Mouse (Mus musculus) forebrain, embryonic 16.5 days (tissue): Measurements from ENCODE around the gene Haus7. TPM values are rescaled to one million over a fixed set of nuclear protein-coding genes. Genes with fewer than 3 reads are reported as not detected.

Experiments used
- ATAC-seq: fragments of 200-750 bp; cut with Nextera tagmentation; 2 replicates; pipeline ENCODE4 v1.8.0; 2017; ENCODE audit warnings: mild to moderate bottlenecking, moderate library complexity
- H3K27ac ChIP-seq: fragments of 300-500 bp; sonication (generic); 2 replicates; pipeline ENCODE4 v1.5.1; 2014; ENCODE audit warnings: low read length, control low read depth
- H3K27me3 ChIP-seq: fragments of 300-500 bp; sonication (generic); replicated peaks from 2 replicates; pipeline ENCODE4 v1.6.1; 2014; ENCODE audit warnings: low read length; ENCODE audit not compliant: control insufficient read depth, insufficient read depth
- H3K36me3 ChIP-seq: fragments of 300-500 bp; sonication (generic); 2 replicates; pipeline ENCODE4 v1.6.1; 2014; ENCODE audit not compliant: control insufficient read depth, insufficient read depth
- H3K4me1 ChIP-seq: fragments of 300-500 bp; sonication (generic); replicated peaks from 2 replicates; pipeline ENCODE4 v1.6.1; 2014; ENCODE audit warnings: low read length; ENCODE audit not compliant: control insufficient read depth, insufficient read depth
- H3K4me2 ChIP-seq: fragments of 300-500 bp; sonication (generic); 2 replicates; pipeline ENCODE4 v1.6.1; 2014; ENCODE audit warnings: mild to moderate bottlenecking, low read length, control low read depth
- H3K4me3 ChIP-seq: fragments of 300-500 bp; sonication (generic); replicated peaks from 2 replicates; pipeline ENCODE4 v1.5.1; 2014; ENCODE audit warnings: mild to moderate bottlenecking, low read length, control low read depth
- H3K9ac ChIP-seq: fragments of 300-500 bp; sonication (generic); replicated peaks from 2 replicates; pipeline ENCODE4 v1.6.1; 2014; ENCODE audit warnings: low read depth, low read length, control low read depth
- H3K9me3 ChIP-seq: fragments of 300-500 bp; sonication (generic); 2 replicates; pipeline ENCODE4 v1.6.1; 2016; ENCODE audit warnings: low read length; ENCODE audit not compliant: control insufficient read depth
- WGBS: fragments of 180-500 bp; shearing (Covaris S2); extraction: QIAGEN DNeasy Blood & Tissue Kit; methylation state at CpG from one replicate; pipeline ENCODE4 v1.1.7; 2014; 5-methylcytosine and 5-hydroxymethylcytosine counted together
- polyA plus RNA-seq: library from polyadenylated mRNA; unstranded; fragments of >200 nt; fragmentation: Nextera tagmentation; extraction: Ambion mirVana; gene quantifications from 2 replicates; pipeline ENCODE4 v1.2.1, GENCODE M21; 2015

The Haus7 gene
- polyA plus RNA-seq, 1 experiment from 2014 or later, result 59.5 TPM

DNA sequence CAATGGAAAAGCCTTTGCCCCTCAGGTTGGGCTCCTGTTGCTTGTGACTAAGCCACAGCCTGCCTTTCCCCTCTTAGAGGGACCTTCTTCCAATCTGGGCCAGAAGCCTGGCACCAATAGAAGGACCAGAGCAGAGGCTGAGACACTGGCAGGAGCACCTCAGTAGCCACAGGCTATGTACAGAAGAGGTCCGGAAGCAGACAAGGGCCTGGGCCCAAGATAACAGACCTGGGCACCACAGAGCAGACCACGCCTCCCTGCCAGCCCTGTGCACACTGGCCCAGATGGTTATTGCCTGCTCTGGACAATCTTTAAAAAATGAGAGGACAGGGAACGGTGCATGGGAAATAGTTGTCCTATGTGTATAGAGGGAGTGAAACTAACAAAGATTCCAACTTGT, 12.9 kb upstream of the Haus7 start:
- WGBS, result 83% methylated on average over 3 of the region's 3 CpGs
- no peak for ATAC-seq
- no peaks in the 10 kb centered on the region for H3K4me1 ChIP-seq

DNA sequence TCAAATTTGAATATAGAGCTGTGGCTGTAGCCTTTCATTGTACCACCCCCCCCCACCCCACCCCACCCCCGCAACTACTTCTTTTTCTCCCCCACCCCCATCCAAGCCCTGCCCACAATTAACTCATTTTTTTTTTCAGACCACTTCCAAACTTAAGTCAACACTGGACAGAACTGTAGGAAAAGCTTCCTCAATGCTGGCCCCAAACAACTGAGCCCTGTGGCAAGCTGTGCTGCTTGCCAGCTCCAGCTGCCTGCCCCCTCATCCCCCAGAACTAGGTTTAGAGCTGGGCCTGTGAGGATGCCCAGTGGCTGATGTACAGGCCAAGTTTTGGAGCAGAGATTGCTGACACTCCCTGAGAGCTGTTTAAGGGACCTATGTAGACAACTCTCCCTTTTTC, 9.9 kb upstream of the Haus7 start:
- H3K36me3 ChIP-seq, result no peaks in the 10 kb centered on the region
- H3K9me3 ChIP-seq, result no peaks in the 10 kb centered on the region
- no peaks in the 10 kb centered on the region for H3K4me1 ChIP-seq
- no peak for ATAC-seq
- no peak overlapping the region for H3K4me2 ChIP-seq
- no peak overlapping the region for H3K27ac ChIP-seq
- no peak overlapping the region for H3K4me3 ChIP-seq
- no peaks in the 10 kb centered on the region for H3K27me3 ChIP-seq
- WGBS, result 77% methylated on average over 1 of the region's 1 CpGs
- no peak overlapping the region for H3K9ac ChIP-seq

More for the DNA sequence above, 12.9 kb upstream of the Haus7 start:
- Histone ChIP-seq H3K27ac (no peak overlapping the region), H3K4me2 (no peak overlapping the region), H3K36me3 (no peaks in the 10 kb centered on the region), H3K4me3 (no peak overlapping the region), H3K9ac (no peak overlapping the region), H3K27me3 (no peaks in the 10 kb centered on the region), H3K9me3 (no peaks in the 10 kb centered on the region)

DNA sequence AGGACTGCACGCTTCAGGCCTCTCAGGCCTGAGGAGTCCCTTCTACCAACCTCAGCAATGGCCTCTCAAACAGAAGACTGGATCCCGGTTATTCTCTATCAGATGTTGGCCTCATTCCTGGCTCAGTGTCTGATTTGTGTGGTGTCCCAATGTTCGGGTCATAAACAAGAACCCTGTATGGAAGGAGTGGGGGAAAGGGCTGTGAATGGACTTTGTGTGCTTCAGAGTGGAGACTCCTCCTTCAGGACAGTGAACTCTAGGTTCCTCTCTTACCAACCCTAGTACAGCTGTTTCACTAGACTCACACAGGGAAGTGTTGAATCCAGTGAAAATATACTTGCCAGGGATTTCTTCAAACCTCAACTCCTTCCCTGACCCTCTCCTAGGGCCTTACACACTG, 9.5 kb upstream of the Haus7 start:
- 85% methylated on average over 3 of the region's 3 CpGs for WGBS
- Histone ChIP-seq H3K4me3 (no peak overlapping the region), H3K27me3 (no peaks in the 10 kb centered on the region)

DNA sequence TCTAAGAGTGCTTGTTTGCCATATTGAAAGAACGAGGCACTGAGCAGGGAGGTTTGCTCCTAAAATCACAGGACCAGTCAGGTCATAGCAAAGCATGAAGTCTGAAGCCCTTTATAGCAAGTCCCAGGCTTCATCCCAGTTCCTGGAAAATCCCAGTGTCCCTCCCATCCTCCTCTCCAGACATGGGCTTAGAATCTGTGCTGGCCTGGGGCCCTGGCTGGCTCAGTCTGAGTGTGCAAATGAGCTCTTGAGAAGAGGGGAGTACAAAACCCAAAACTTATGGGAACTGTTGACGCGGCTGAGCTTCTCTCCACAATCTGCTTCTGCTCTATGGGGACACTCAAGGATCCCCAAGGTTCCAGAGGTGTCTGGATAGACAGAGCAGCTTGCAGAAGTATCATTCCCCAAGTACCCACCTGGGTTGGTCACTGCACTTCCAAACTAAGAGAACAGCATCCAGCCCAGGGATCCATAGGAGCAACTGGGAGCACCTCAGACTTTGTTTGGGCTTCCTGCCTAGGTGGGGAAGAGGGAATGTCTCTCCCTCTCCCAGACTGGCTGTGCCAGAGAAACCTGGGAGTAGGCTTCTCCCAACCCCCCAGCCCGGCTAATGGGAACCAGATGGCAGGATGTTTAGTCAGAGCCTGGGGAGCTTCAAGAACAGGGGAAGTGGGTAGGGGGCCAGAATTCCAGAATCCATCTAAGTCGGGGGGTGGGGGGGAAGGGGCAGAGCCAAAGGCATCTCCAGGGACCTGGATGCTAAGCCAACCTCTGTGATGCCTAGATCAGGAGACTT, 8.8 kb upstream of the Haus7 start:
- no peak overlapping the region for H3K9ac ChIP-seq
- ATAC-seq, result no peak
- WGBS, result 82% methylated on average over 4 of the region's 5 CpGs

More for the DNA sequence above, 9.5 kb upstream of the Haus7 start:
- Histone ChIP-seq H3K9ac (no peak overlapping the region), H3K9me3 (no peaks in the 10 kb centered on the region), H3K4me1 (no peaks in the 10 kb centered on the region), H3K4me2 (no peak overlapping the region), H3K27ac (no peak overlapping the region), H3K36me3 (no peaks in the 10 kb centered on the region)
- ATAC-seq, result no peak

DNA sequence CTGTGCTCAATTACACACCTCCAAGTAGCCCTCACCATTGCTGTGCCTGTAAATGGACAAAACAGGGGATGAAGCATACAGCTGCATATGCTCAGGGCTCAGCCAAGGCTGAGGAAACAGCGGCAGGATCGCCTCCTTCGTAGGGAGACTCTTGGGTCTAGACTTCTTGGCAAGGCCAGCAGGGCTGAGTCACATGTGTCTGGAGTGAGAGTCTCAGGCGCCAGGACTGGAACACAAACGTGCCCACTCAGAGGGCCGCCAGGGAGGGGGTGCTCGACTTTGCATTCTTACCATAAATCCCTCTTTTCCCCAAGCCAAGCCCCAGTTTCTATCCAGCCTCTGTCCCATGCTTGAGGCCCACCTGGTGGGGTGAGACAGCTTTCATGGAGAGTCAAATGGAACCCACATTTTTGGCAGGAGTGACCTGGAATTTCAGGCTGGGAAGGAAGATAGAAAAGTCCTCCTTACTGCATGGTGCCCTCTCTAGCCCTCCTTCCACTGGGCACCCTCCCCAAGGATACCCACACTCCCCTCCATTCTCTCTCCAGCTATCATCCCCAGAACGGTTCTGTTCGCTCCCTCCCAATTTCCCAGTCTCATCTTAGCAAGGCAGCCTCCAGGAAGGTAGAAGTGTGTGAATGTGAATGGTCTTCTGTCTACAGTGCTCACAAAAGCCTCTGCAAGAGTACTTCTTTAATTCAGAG, 6.8 kb upstream of the Haus7 start:
- 64% methylated on average over 9 of the region's 9 CpGs for WGBS
- Histone ChIP-seq H3K27me3 (no peaks in the 10 kb centered on the region), H3K9me3 (no peaks in the 10 kb centered on the region), H3K36me3 (no peaks in the 10 kb centered on the region), H3K27ac (no peak overlapping the region), H3K9ac (no peak overlapping the region), H3K4me3 (no peak overlapping the region), H3K4me1 (no peaks in the 10 kb centered on the region), H3K4me2 (no peak overlapping the region)
- no peak for ATAC-seq

More for the DNA sequence above, 8.8 kb upstream of the Haus7 start:
- Histone ChIP-seq H3K4me3 (no peak overlapping the region), H3K9me3 (no peaks in the 10 kb centered on the region), H3K27ac (no peak overlapping the region), H3K4me1 (no peaks in the 10 kb centered on the region), H3K27me3 (no peaks in the 10 kb centered on the region), H3K4me2 (no peak overlapping the region), H3K36me3 (no peaks in the 10 kb centered on the region)

DNA sequence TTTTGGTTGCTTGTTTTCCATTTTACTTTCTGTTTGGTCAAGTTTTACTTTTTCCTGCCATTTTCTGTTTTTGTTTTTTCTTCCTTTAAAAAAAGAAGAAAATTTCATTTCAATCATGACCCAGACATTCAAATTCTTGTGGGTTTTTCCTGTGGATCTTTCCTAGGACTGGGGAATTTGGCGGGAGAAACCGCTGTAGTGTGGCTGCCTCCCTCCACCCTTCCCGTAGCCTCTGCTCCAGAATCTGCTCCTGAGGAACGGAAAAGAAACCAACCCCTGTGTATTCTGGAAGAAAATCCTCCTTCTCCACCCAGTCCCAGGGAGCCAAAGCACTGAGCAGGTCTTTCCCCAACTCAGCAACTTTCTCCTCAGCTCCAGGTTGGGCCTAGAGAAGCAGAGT, 1.9 kb upstream of the Haus7 start:
- no peak overlapping the region for H3K9ac ChIP-seq
- 68% methylated on average over 4 of the region's 4 CpGs for WGBS
- ATAC-seq, result no peak

DNA sequence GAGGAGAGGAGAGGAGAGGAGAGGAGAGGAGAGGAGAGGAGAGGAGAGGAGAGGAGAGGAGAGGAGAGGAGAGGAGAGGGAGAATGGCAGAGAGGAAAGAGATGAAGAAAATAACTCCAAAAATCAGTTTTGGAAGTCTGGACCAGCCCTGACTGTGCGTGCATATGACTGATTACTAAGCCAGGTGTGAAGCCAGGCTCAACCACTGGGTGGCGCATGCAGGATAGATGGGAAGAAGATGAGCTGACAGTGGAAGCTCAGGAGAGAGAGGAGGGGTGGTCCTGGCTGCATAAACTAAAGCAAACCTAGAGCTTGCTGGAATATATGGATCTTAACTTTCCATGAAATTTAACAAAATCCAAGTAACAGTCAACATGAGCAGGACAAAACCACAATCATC, 6.9 kb downstream of the Haus7 start:
- no peaks in the 10 kb centered on the region for H3K4me1 ChIP-seq
- no peak overlapping the region for H3K27ac ChIP-seq
- H3K9ac ChIP-seq, result no peak overlapping the region
- H3K4me3 ChIP-seq, result no peak overlapping the region
- no peaks in the 10 kb centered on the region for H3K27me3 ChIP-seq
- H3K4me2 ChIP-seq, result no peak overlapping the region
- H3K36me3 ChIP-seq, result no peaks in the 10 kb centered on the region
- WGBS, result 18% methylated on average over 2 of the region's 2 CpGs
- 0 out of 2 replicates have a peak, but pooled peaks have one; percentile 38 for ATAC-seq
- H3K9me3 ChIP-seq, result no peaks in the 10 kb centered on the region

More for the DNA sequence above, 1.9 kb upstream of the Haus7 start:
- Histone ChIP-seq H3K36me3 (no peaks in the 10 kb centered on the region), H3K9me3 (no peaks in the 10 kb centered on the region), H3K27ac (no peak overlapping the region), H3K4me2 (no peak overlapping the region), H3K27me3 (no peaks in the 10 kb centered on the region), H3K4me3 (no peak overlapping the region), H3K4me1 (peaks cover 8% of the 10 kb centered on the region)

DNA sequence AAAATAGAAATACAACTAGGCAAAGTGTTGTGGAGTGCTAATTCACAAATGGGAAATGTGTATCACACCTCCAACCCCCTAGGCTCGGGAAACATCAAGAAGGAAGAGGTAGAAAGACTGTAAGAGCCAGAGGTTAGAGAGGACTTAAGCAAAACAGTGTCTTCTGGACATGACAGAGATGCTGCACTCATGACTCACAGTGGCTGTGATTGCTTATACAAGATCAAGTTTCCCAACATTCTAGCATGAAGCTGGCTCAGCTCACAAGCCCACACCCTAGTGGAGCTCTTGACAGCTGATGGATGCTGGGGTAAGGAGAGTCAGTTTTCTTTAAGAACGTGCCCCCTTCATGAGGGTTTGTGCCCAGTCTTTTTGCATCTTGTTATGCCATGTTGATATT, 17.4 kb downstream of the Haus7 start:
- 63% methylated on average over 2 of the region's 2 CpGs for WGBS
- Histone ChIP-seq H3K4me2 (no peak overlapping the region), H3K4me1 (no peaks in the 10 kb centered on the region), H3K36me3 (no peaks in the 10 kb centered on the region), H3K27me3 (no peaks in the 10 kb centered on the region), H3K4me3 (no peak overlapping the region), H3K9ac (no peak overlapping the region), H3K27ac (no peak overlapping the region), H3K9me3 (no peaks in the 10 kb centered on the region)
- no peak for ATAC-seq

DNA sequence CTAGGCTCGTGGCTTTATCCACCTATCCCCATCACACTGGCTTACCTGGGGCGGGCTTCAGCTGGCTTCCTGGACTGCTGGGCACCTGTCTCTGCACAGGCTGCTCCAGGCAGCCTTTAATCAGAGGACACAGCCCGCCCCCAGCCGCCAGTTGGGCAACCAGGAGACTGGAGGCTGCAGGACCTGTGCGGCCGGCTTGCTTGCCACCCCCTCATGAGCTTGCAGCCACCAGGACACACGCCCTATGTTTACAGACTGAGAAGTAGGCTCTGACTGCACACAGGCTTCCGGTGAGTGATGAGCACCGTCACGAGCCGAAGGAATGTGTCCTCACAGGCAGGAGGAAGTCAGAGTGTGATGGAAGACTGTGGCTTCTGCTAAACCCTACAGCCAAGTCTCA, 23.6 kb downstream of the Haus7 start, which contains the start of gene Trex2:
Gene Trex2 (minus strand): TSS at position 93 of the 400 bp plus-strand sequence.
- Histone ChIP-seq H3K9ac (no peak within 1 kb of the TSS), H3K4me1 (no peaks in the 10 kb centered on the region), H3K4me3 (no peak within 1 kb of the TSS), H3K9me3 (no peaks in the 10 kb centered on the region), H3K27me3 (no peaks in the 10 kb centered on the region), H3K27ac (no peak within 1 kb of the TSS), H3K36me3 (no peaks in the 10 kb centered on the region), H3K4me2 (no peak within 1 kb of the TSS)
- WGBS, result 85% methylated on average over 11 of the region's 11 CpGs
- ATAC-seq, result no peak
